Mouse (Mus musculus): ENCODE measurements around the gene Fgfr4.

GRCm38 (mm10) chr13:55203740-55204139 lies 51.3 kb downstream of the Fgfr4 start:
- TF ChIP-seq POLR2A (IDR thresholded peaks at IDR 0.05; ENCODE audit: extremely low read depth, insufficient read depth, low read length) (no peak), CTCF (IDR thresholded peaks at IDR 0.05; ENCODE audit: extremely low read depth, insufficient read depth, low read length) (no peak)

Data from cortical plate, adult 2 months (tissue).